Mouse (Mus musculus) kidney, postnatal 0 days (tissue): ENCODE measurements around the gene Rnf121. TPM values are rescaled to one million over a fixed set of nuclear protein-coding genes. Genes with fewer than 3 reads are reported as not detected.

ENCODE experiments used
- ATAC-seq: fragments of 200-750 bp; cut with Nextera tagmentation; replicated peaks from 2 replicates; pipeline ENCODE4 v1.8.0; 2017; ENCODE audit warnings: low read depth, moderate number of reproducible peaks, moderate TSS enrichment, moderate library complexity; ENCODE audit not compliant: low FRiP score
- DNase-seq: peaks from one replicate; pipeline ENCODE4 v3.0.0-alpha.2; 2016; ENCODE audit warnings: low spot score
- H3K27ac ChIP-seq: fragments of 300-500 bp; sonication (generic); 2 replicates; pipeline ENCODE4 v1.5.1; 2014; ENCODE audit warnings: mild to moderate bottlenecking
- H3K27me3 ChIP-seq: fragments of 300-500 bp; sonication (generic); 2 replicates; pipeline ENCODE4 v1.6.1; 2014; ENCODE audit warnings: low read length, mixed read lengths; ENCODE audit not compliant: insufficient read depth
- H3K36me3 ChIP-seq: fragments of 300-500 bp; sonication (generic); 2 replicates; pipeline ENCODE4 v1.6.1; 2014; ENCODE audit warnings: low read length, mixed read lengths; ENCODE audit not compliant: insufficient read depth
- H3K4me1 ChIP-seq: fragments of 300-500 bp; sonication (generic); replicated peaks from 2 replicates; pipeline ENCODE4 v1.6.1; 2014; ENCODE audit warnings: antibody characterized with exemption, low read length, mixed read lengths; ENCODE audit not compliant: insufficient read depth
- H3K4me2 ChIP-seq: fragments of 300-500 bp; sonication (generic); 2 replicates; pipeline ENCODE4 v1.6.1; 2014; ENCODE audit warnings: mild to moderate bottlenecking, low read length, moderate library complexity, mixed read lengths
- H3K4me3 ChIP-seq: fragments of 300-500 bp; sonication (generic); replicated peaks from 2 replicates; pipeline ENCODE4 v1.5.1; 2014; ENCODE audit warnings: low read depth, low read length
- H3K9ac ChIP-seq: fragments of 300-500 bp; sonication (generic); 2 replicates; pipeline ENCODE4 v1.6.1; 2014; ENCODE audit warnings: low read depth, low read length
- H3K9me3 ChIP-seq: fragments of 300-500 bp; sonication (generic); replicated peaks from 2 replicates; pipeline ENCODE4 v1.6.1; 2016; ENCODE audit warnings: low read length, inconsistent platforms, mixed read lengths
- CTCF ChIP-seq: IDR thresholded peaks from 2 replicates; pipeline ENCODE4 v1.5.1; 2016; ENCODE audit warnings: antibody characterized with exemption, low read depth, mild to moderate bottlenecking, moderate library complexity
- WGBS: fragments of 180-500 bp; shearing (Covaris S2); extraction: QIAGEN DNeasy Blood & Tissue Kit; methylation state at CpG from one replicate; pipeline ENCODE4 v1.1.7; 2014; 5-methylcytosine and 5-hydroxymethylcytosine counted together
- polyA plus RNA-seq: library from polyadenylated mRNA; unstranded; fragments of >200 nt; fragmentation: Nextera tagmentation; extraction: Ambion mirVana; gene quantifications from 2 replicates; pipeline ENCODE4 v1.2.1, GENCODE M21; 2015

Gene Rnf121
- polyA plus RNA-seq: 24.8 and 25.5 TPM in 2 replicates

- peak; percentile 97 for ATAC-seq
These were observed at the start of gene Rnf121, which contains the start of the genes Xndc1 and Xntrpc for GRCm38 (mm10) chr7:102065046-102065891. Gene Rnf121 (minus strand): TSS chr7:102065469. Gene Xndc1 (plus strand): TSS chr7:102065511. Gene Xntrpc (plus strand): TSS chr7:102065713.

DNA sequence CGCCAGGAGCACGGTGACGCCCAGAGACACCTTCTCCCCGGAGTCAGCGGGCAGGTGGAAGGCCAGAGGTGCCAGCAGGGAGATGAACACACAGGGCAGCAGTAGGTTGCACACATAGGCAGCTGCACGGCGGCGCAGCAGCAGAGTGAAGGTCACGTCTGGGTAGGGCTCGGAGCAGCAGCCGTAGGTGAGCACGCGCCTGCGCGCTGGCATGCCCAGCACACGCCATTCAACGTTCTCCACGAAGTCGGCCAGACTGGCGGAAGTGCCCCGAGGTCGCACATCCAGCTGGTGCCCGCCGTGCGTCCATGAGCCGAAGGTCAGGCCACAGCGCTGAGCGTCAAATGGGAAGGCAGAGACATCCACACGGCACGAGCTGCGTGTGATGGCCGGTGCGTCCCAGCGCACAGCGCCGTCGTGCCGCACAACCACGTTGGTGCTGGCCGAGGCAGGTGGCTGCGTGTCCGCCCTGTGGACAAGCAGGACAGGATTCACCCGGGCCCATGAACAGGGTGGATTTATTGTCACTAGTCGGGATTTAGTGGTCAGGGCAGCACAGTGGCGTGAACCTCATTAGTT is 48.0 kb upstream of the Rnf121 start:
- Histone ChIP-seq H3K4me2 (no peak overlapping the region), H3K27me3 (no peaks in the 10 kb centered on the region), H3K4me3 (no peak overlapping the region), H3K9ac (no peak overlapping the region), H3K36me3 (no peaks in the 10 kb centered on the region), H3K9me3 (no peaks in the 10 kb centered on the region), H3K4me1 (no peaks in the 10 kb centered on the region), H3K27ac (no peak overlapping the region)
- TF ChIP-seq CTCF: no peak
- WGBS: 84% methylated on average over 45 of the region's 45 CpGs
- ATAC-seq: no peak
- DNase-seq: no peak

More at GRCm38 (mm10) chr7:102065046-102065891, at the start of gene Rnf121, which contains the start of the genes Xndc1 and Xntrpc:
- Histone ChIP-seq H3K4me1 (0 out of 2 replicates have a peak, but pooled peaks cover 12% of the 10 kb centered on the region), H3K4me2 (peak within 1 kb of the TSS; percentile 73), H3K9me3 (no peaks in the 10 kb centered on the region), H3K36me3 (no peaks in the 10 kb centered on the region), H3K27ac (peak within 1 kb of the TSS; percentile 66), H3K4me3 (peak within 1 kb of the TSS; percentile 59), H3K27me3 (no peaks in the 10 kb centered on the region), H3K9ac (peak within 1 kb of the TSS; percentile 69)
- peak; percentile 97 for DNase-seq
- under 1% methylated on average over 56 of the region's 56 CpGs for WGBS
- TF ChIP-seq CTCF: no peak

DNA sequence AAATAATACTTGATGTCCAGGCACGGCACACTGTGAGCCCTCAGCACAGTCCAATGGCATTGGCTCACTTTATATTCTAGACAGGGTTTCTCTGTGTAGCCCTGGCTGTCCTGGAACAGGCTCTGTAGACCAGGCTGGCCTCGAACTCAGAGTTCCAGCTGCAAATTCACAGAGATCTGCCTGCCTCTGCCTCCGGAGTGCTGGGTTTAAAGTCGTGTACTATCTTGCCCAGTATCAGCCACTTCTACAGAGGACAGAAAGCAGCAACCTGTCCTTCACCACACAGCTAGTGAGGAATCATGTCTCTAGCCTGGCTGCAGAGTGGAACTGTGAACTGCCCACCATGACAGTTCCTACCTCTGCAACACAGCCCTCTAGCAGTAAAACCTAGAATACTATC is 44.5 kb upstream of the Rnf121 start:
- H3K27me3 ChIP-seq: no peaks in the 10 kb centered on the region
- H3K9me3 ChIP-seq: no peaks in the 10 kb centered on the region
- no peak overlapping the region for H3K4me2 ChIP-seq
- H3K9ac ChIP-seq: no peak overlapping the region
- H3K36me3 ChIP-seq: no peaks in the 10 kb centered on the region
- no peak for DNase-seq
- WGBS: 85% methylated on average over 4 of the region's 4 CpGs
- no peak for ATAC-seq
- H3K27ac ChIP-seq: no peak overlapping the region
- no peak for TF ChIP-seq CTCF
- no peaks in the 10 kb centered on the region for H3K4me1 ChIP-seq
- H3K4me3 ChIP-seq: no peak overlapping the region

- Histone ChIP-seq H3K27ac (no peak within 1 kb of the TSS), H3K4me2 (no peak within 1 kb of the TSS), H3K4me3 (no peak within 1 kb of the TSS), H3K4me1 (no peaks in the 10 kb centered on the region), H3K9me3 (no peaks in the 10 kb centered on the region), H3K27me3 (no peaks in the 10 kb centered on the region), H3K9ac (no peak within 1 kb of the TSS), H3K36me3 (no peaks in the 10 kb centered on the region)
- no peak for TF ChIP-seq CTCF
- DNase-seq (no peak), ATAC-seq (no peak)
- 72% methylated on average over 7 of the region's 7 CpGs for WGBS
These were observed 43.9 kb upstream of the Rnf121 start, which contains the start of gene Art5 for GRCm38 (mm10) chr7:102109171-102109570. Gene Art5 (minus strand): TSS chr7:102109489.

- Histone ChIP-seq H3K4me3 (no peak overlapping the region), H3K27ac (no peak overlapping the region), H3K4me2 (no peak overlapping the region), H3K36me3 (no peaks in the 10 kb centered on the region), H3K4me1 (no peaks in the 10 kb centered on the region), H3K27me3 (no peaks in the 10 kb centered on the region), H3K9me3 (no peaks in the 10 kb centered on the region), H3K9ac (no peak overlapping the region)
- TF ChIP-seq CTCF: no peak
- WGBS: 86% methylated on average over 1 of the region's 1 CpGs
- DNase-seq (no peak), ATAC-seq (no peak)
These were observed 42.9 kb upstream of the Rnf121 start for GRCm38 (mm10) chr7:102108206-102108605.

GRCm38 (mm10) chr7:102106700-102107141 is 41.5 kb upstream of the Rnf121 start:
- H3K4me3 ChIP-seq: 0 out of 2 replicates have a peak overlapping the region, but pooled peaks have one; percentile 4
- DNase-seq: peak; percentile 17
- 24% methylated on average over 23 of the region's 23 CpGs for WGBS
- no peak for TF ChIP-seq CTCF
- H3K4me1 ChIP-seq: no peaks in the 10 kb centered on the region
- H3K9me3 ChIP-seq: no peaks in the 10 kb centered on the region
- no peaks in the 10 kb centered on the region for H3K36me3 ChIP-seq
- peak overlapping the region; percentile 32 for H3K9ac ChIP-seq
- H3K27ac ChIP-seq: no peak overlapping the region
- H3K4me2 ChIP-seq: peak overlapping the region; percentile 55
- H3K27me3 ChIP-seq: no peaks in the 10 kb centered on the region
- ATAC-seq: no peak
